10 mouse cellular contexts compared by ENCODE assay signal in the genomic region with DNA sequence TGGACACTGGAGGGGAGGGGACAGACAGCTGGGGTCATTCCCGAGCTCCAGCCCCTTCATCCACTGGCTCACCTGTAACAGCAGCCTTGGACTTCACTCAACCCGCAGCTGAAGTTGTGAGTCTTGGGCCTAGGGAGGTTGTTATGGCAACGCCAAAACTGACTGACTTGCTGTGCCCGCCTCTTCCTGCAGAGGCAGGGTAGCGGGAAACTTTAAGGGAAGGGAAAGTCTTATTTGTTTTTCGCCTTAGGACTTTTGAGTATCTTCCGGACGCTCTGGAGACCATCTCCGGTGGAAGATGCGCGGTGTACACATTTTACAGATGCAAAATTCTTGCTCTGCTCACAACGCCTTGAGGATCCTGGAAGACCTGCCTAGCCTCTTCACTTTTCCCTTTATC. TPM values are rescaled to one million over a fixed set of nuclear protein-coding genes. Genes with fewer than 3 reads are reported as not detected.
DNase-seq lines count a peak whose midpoint lies in the region; ATAC-seq and TF ChIP-seq lines count a peak whose summit lies in the region.
"Had no signal": no experiment of that assay in that cellular context is flagged by ENCODE, and none has a peak within 500 bp of the region (broad histone marks: within the 10 kb centered on the region; RNA-seq: fewer than 3 reads in every experiment).

No protein-coding gene starts in this region.

- no peak overlapping the region for H3K4me3 ChIP-seq in forebrain, postnatal 0 days (ENCODE audit: low read depth, low read length)

- no peak overlapping the region for H3K9ac ChIP-seq in forebrain, postnatal 0 days

- DNase-seq in frontal cortex, postnatal 10 days (ENCODE audit: low spot score in 2 of 2), result no peak
- DNase-seq in MN1 (ENCODE audit: low spot score), result peak; percentile 21
- DNase-seq in forebrain, postnatal 0 days, result peak; percentile 58
- DNase-seq in kidney, postnatal 25 days, result peak; percentile 46 to 66
- DNase-seq in thymus, postnatal 25 days, result peak; percentile 66
- DNase-seq in layer of hippocampus, adult 9-11 months, result no peak

- H3K27me3 ChIP-seq in forebrain, postnatal 0 days (ENCODE audit: insufficient read depth, low read length), result no peaks in the 10 kb centered on the region

- H3K9me3 ChIP-seq in forebrain, postnatal 0 days (ENCODE audit: low read length), result no peaks in the 10 kb centered on the region

- ATAC-seq in frontal cortex, adult (ENCODE audit: low TSS enrichment), result peak; percentile 44; the same call in 1 of the 2 replicates
- peak; percentile 61 for ATAC-seq in forebrain, postnatal 0 days
- ATAC-seq in megakaryocyte progenitor cell, adult 5-6 weeks (replicated peaks; ENCODE audit: poor library complexity), result peak; percentile 89

- H3K4me1 ChIP-seq in forebrain, postnatal 0 days (ENCODE audit: insufficient read depth), result no peaks in the 10 kb centered on the region

- H3K27ac ChIP-seq in forebrain, postnatal 0 days (ENCODE audit: low read depth, low read length), result no peak overlapping the region

- TF ChIP-seq CTCF in forebrain, postnatal 0 days (IDR thresholded peaks at IDR 0.05; ENCODE audit: low read depth), result peak; percentile 49; the same call in 1 of the 2 replicates

- no peaks in the 10 kb centered on the region for H3K36me3 ChIP-seq in forebrain, postnatal 0 days (ENCODE audit: insufficient read depth)
- H3K36me3 ChIP-seq: G1E had no signal

- WGBS in forebrain, postnatal 0 days, result 4% methylated on average over 12 of the region's 12 CpGs

- no peak overlapping the region; the same call in 1 of the 2 replicates for H3K4me2 ChIP-seq in forebrain, postnatal 0 days (ENCODE audit: low read depth)

RNA-seq across cellular contexts. Expression of a gene that starts 2.5 kb away (rescaled TPM):
- 0.23 TPM in 1 of 2 replicates, not detected in the other for total RNA-seq in forebrain, postnatal 0 days (2014; rRNA removed)
- 1.1 and 1.5 TPM in 2 replicates for polyA plus RNA-seq in forebrain, postnatal 0 days (2015; fragmentation: Nextera tagmentation; extraction: Ambion mirVana)
- total RNA-seq in megakaryocyte progenitor cell, adult 5-6 weeks (2015), result not detected in 2 replicates
- not detected in 2 replicates for total RNA-seq in megakaryocyte progenitor cell, adult 5-6 weeks (2017)
- total RNA-seq: G1E; liver, adult 2 months had no signal
- polyA plus RNA-seq: G1E; liver, adult 2 months had no signal

RNA-seq across cellular contexts. Expression of a gene that starts 18.9 kb away (rescaled TPM):
- 18.0 and 18.1 TPM in 2 replicates for total RNA-seq in forebrain, postnatal 0 days (2014; rRNA removed)
- polyA plus RNA-seq in forebrain, postnatal 0 days (2015; fragmentation: Nextera tagmentation; extraction: Ambion mirVana), result 21.2 and 22.2 TPM in 2 replicates
- 0.42 and 1.4 TPM in 2 replicates for total RNA-seq in megakaryocyte progenitor cell, adult 5-6 weeks (2015)
- 1.4 and 1.6 TPM in 2 replicates for total RNA-seq in megakaryocyte progenitor cell, adult 5-6 weeks (2017)

RNA-seq across cellular contexts. Expression of a gene that starts 34.4 kb away (rescaled TPM):
- 13.8 and 19.4 TPM in 2 replicates for total RNA-seq in forebrain, postnatal 0 days (2014; rRNA removed)
- polyA plus RNA-seq in forebrain, postnatal 0 days (2015; fragmentation: Nextera tagmentation; extraction: Ambion mirVana), result 10.7 and 14.4 TPM in 2 replicates
- total RNA-seq in megakaryocyte progenitor cell, adult 5-6 weeks (2015), result 66.5 and 68.6 TPM in 2 replicates
- 13.5 and 20.8 TPM in 2 replicates for total RNA-seq in megakaryocyte progenitor cell, adult 5-6 weeks (2017)

RNA-seq across cellular contexts. Expression of a gene that starts 59.6 kb away (rescaled TPM):
- 127 and 158 TPM in 2 replicates for total RNA-seq in forebrain, postnatal 0 days (2014; rRNA removed)
- polyA plus RNA-seq in forebrain, postnatal 0 days (2015; fragmentation: Nextera tagmentation; extraction: Ambion mirVana), result 84.6 and 91.7 TPM in 2 replicates
- total RNA-seq in megakaryocyte progenitor cell, adult 5-6 weeks (2015), result 60.0 and 60.4 TPM in 2 replicates
- 49.0 and 75.4 TPM in 2 replicates for total RNA-seq in megakaryocyte progenitor cell, adult 5-6 weeks (2017)

Comparison
In these comparisons a context has a peak if more than half of its experiments do, and no peak if none do; other contexts are left out.
1. DNase-seq: peak in MN1 (single experiment), forebrain, postnatal 0 days (single experiment), kidney, postnatal 25 days (2 of 2) and thymus, postnatal 25 days (single experiment); none in frontal cortex, postnatal 10 days (0 of 2) and layer of hippocampus, adult 9-11 months (single experiment).
2. Peak in every context shown above with its lines, with median percentiles within 50 percentile points of each other: ATAC-seq.